Mouse (Mus musculus): ENCODE results near the gene Bcl2l12. TPM values are rescaled to one million over a fixed set of nuclear protein-coding genes. Genes with fewer than 3 reads are reported as not detected.

Bcl2l12 gene
- total and polyA plus RNA-seq, 2 experiments from 2014 or later: 22.0 to 25.5 TPM

DNA sequence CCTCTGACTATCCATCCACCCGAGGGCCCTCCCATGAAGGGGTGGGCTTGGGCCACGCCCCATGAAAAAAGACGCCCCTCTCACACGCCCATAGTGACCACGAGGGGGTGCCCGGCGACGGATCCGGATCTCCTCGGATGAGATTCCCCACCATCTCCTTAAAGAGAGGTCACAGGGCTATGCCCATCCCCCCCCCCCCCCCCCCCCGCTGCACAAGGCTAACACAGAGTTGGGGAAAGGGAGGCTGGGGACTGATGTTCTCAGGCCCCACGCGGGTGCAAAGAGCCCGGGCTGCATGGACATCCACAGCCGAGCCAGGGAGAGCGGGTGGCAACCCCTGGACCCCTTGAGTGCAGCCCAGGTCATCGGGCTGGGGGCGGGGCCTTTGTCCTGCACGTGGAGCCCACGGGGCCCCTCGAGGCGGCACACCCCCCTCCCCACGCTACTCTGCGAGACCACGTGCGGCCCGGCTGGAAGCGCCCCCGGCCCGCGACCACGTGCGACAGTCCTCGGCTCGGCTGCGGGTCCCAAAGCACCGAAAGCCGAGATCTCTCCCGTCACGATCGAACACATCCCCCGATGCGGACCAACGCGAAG, 12.8 kb downstream of the Bcl2l12 start:
- H3K27ac ChIP-seq (ENCODE audit: low read depth): peak overlapping the region; percentile 96
- no peaks in the 10 kb centered on the region for H3K9me3 ChIP-seq (replicated peaks; ENCODE audit: control insufficient read depth, low read length)
- H3K4me2 ChIP-seq (ENCODE audit: low read depth, low read length): peak overlapping the region; percentile 96
- DNase-seq (ENCODE audit: low spot score): peak; percentile 66
- H3K9ac ChIP-seq (replicated peaks; ENCODE audit: low read depth, low read length): peak overlapping the region; percentile 91
- no peaks in the 10 kb centered on the region for H3K27me3 ChIP-seq (ENCODE audit: control insufficient read depth, insufficient read depth, low read length)
- peak overlapping the region; percentile 89 for H3K4me3 ChIP-seq (ENCODE audit: low read depth, low read length)
- under 1% methylated on average over 43 of the region's 45 CpGs for WGBS
- peaks cover 20% of the 10 kb centered on the region for H3K36me3 ChIP-seq (replicated peaks; ENCODE audit: control insufficient read depth, insufficient read depth, low read length)
- peaks cover 18% of the 10 kb centered on the region; the same call in 1 of the 2 replicates for H3K4me1 ChIP-seq (ENCODE audit: control insufficient read depth, insufficient read depth)
- TF ChIP-seq CTCF (IDR thresholded peaks at IDR 0.05; ENCODE audit: low read depth): peak; percentile 37
- TF ChIP-seq EP300 (IDR thresholded peaks at IDR 0.05; ENCODE audit: low read depth): no peak; the same call in 1 of the 2 replicates
- peak; percentile 3 for ATAC-seq (ENCODE audit: insufficient read depth, low read depth)

DNA sequence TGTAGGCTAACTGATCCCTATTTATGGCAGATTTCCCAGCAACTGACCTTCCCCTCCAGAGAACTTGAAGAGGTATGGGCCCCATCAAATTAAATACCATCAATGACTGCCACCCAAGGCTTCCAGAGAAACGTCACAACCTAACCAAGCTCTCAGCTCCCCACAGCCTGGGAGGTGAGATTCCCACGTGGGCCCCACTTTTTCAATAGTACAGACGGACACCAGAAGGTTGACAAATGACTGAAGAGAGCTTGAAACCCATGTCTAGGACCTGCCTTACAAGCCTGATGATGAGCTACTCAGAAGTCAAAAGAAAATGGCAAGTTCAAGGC, 13.7 kb downstream of the Bcl2l12 start:
- Histone ChIP-seq H3K4me2 (ENCODE audit: low read depth, low read length) (peak overlapping the region; percentile 96), H3K36me3 (replicated peaks; ENCODE audit: control insufficient read depth, insufficient read depth, low read length) (peaks cover 26% of the 10 kb centered on the region), H3K9me3 (replicated peaks; ENCODE audit: control insufficient read depth, low read length) (no peaks in the 10 kb centered on the region), H3K27me3 (ENCODE audit: control insufficient read depth, insufficient read depth, low read length) (no peaks in the 10 kb centered on the region), H3K27ac (ENCODE audit: low read depth) (peak overlapping the region; percentile 96), H3K9ac (replicated peaks; ENCODE audit: low read depth, low read length) (no peak overlapping the region; the same call in 1 of the 2 replicates), H3K4me3 (ENCODE audit: low read depth, low read length) (no peak overlapping the region), H3K4me1 (ENCODE audit: control insufficient read depth, insufficient read depth) (peaks cover 18% of the 10 kb centered on the region; the same call in 1 of the 2 replicates)
- DNase-seq (ENCODE audit: low spot score): no peak
- no peak for ATAC-seq (ENCODE audit: insufficient read depth, low read depth)
- WGBS: 39% methylated on average over 3 of the region's 3 CpGs
- TF ChIP-seq CTCF (IDR thresholded peaks at IDR 0.05; ENCODE audit: low read depth): no peak

DNA sequence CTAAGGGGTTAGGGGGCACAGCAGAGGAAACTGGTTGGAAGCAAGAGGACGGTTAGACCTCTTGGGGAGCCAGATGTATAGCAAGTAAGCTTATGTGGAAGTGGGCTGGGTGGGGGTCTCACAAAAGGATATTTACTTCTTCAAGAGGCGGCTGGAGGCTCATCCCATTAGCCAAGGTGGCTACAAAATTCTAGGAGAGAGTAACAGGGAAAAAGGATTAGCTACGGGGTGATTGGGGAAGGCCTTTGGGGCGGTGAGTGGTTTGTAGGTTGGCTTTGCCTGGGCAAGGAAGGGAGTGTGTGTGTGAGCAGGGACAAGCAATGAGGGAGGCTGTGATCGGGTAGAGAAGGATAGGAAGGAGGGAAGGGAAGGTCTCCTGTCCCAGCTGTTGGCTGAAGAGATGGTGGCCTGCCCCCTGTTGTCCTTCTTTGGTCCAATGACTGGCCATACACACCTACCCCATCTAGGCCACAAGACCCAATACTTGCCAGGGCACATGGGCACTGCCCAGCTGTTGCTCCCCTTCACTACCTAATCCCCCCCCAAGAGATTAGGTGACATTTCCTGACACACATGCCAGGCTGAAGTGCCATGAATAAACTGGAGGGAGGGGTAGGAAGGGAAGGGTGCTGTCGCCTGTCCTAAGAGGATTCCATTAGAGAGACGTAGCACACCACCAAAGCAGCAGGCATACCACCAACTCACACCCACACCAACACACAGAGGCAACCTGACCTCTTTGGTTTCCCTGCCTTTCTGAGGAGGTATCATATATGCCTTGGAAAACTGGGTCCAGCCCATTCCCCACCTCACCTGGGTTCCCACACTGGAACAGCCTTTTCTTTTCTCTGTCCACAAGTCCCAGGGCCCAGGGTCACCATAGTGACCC, 14.3 kb downstream of the Bcl2l12 start:
- H3K4me3 ChIP-seq (ENCODE audit: low read depth, low read length): no peak overlapping the region
- ATAC-seq (ENCODE audit: insufficient read depth, low read depth): no peak
- no peaks in the 10 kb centered on the region for H3K9me3 ChIP-seq (replicated peaks; ENCODE audit: control insufficient read depth, low read length)
- no peak overlapping the region for H3K9ac ChIP-seq (replicated peaks; ENCODE audit: low read depth, low read length)
- no peaks in the 10 kb centered on the region for H3K27me3 ChIP-seq (ENCODE audit: control insufficient read depth, insufficient read depth, low read length)
- DNase-seq (ENCODE audit: low spot score): no peak
- H3K4me2 ChIP-seq (ENCODE audit: low read depth, low read length): no peak overlapping the region
- H3K36me3 ChIP-seq (replicated peaks; ENCODE audit: control insufficient read depth, insufficient read depth, low read length): peaks cover 32% of the 10 kb centered on the region
- H3K4me1 ChIP-seq (ENCODE audit: control insufficient read depth, insufficient read depth): peaks cover 18% of the 10 kb centered on the region; the same call in 1 of the 2 replicates
- TF ChIP-seq EP300 (IDR thresholded peaks at IDR 0.05; ENCODE audit: low read depth) (no peak), CTCF (IDR thresholded peaks at IDR 0.05; ENCODE audit: low read depth) (0 out of 2 replicates have a peak, but pooled peaks have one; percentile 5)
- WGBS: 58% methylated on average over 7 of the region's 7 CpGs
- 0 out of 2 replicates have a peak overlapping the region, but pooled peaks have one; percentile 96 for H3K27ac ChIP-seq (ENCODE audit: low read depth)

DNA sequence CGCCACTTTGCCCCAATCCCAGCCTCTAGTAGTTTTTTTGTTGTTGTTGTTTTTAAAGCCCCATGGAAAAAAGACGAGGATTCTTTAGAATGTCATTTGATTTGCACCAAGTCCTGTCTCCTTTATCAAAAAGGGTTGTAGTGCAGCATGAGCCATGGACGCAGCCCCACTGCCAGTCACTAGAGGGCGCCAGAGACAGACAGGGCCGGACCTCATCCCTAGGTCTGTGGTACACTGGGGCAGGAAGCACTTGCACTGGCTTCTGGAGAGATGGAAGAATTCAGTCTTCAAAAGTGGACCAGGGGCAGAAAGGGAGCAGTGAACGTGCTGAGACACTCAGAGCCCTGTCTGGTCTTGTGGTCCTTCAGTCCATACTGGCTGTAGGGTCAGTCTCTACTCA, 15.4 kb downstream of the Bcl2l12 start:
- Histone ChIP-seq H3K27me3 (ENCODE audit: control insufficient read depth, insufficient read depth, low read length) (no peaks in the 10 kb centered on the region), H3K27ac (ENCODE audit: low read depth) (no peak overlapping the region), H3K4me3 (ENCODE audit: low read depth, low read length) (no peak overlapping the region), H3K36me3 (replicated peaks; ENCODE audit: control insufficient read depth, insufficient read depth, low read length) (peaks cover 43% of the 10 kb centered on the region), H3K4me2 (ENCODE audit: low read depth, low read length) (no peak overlapping the region), H3K4me1 (ENCODE audit: control insufficient read depth, insufficient read depth) (peaks cover 16% of the 10 kb centered on the region; the same call in 1 of the 2 replicates), H3K9me3 (replicated peaks; ENCODE audit: control insufficient read depth, low read length) (no peaks in the 10 kb centered on the region), H3K9ac (replicated peaks; ENCODE audit: low read depth, low read length) (no peak overlapping the region)
- DNase-seq (ENCODE audit: low spot score) (peak; percentile 71), ATAC-seq (ENCODE audit: insufficient read depth, low read depth) (no peak)
- peak; percentile 94 for TF ChIP-seq CTCF (IDR thresholded peaks at IDR 0.05; ENCODE audit: low read depth)
- TF ChIP-seq EP300 (IDR thresholded peaks at IDR 0.05; ENCODE audit: low read depth): no peak
- WGBS: 29% methylated on average over 6 of the region's 6 CpGs

DNA sequence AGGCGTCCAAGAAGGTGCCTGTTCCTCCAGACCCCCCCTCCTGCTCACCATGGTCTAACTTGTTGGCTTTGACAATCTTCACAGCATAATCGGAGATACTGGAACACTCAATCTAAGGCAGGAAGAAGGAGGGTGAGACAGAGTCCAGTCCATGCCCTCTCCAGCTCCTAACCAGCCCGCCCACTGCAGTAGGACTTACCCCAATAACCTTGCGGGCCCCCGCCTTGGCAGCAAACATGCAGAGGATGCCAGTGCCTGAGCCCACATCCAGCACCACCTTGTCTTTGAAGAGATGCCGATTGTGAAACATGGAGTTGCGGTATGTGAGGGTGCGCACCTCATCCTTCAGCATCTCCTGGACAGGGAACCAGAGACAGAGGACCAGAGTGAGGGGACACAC, 17.0 kb downstream of the Bcl2l12 start:
- ATAC-seq (ENCODE audit: insufficient read depth, low read depth): no peak
- Histone ChIP-seq H3K4me3 (ENCODE audit: low read depth, low read length) (no peak overlapping the region), H3K36me3 (replicated peaks; ENCODE audit: control insufficient read depth, insufficient read depth, low read length) (peaks cover 58% of the 10 kb centered on the region), H3K27ac (ENCODE audit: low read depth) (no peak overlapping the region), H3K9ac (replicated peaks; ENCODE audit: low read depth, low read length) (no peak overlapping the region), H3K4me2 (ENCODE audit: low read depth, low read length) (no peak overlapping the region), H3K27me3 (ENCODE audit: control insufficient read depth, insufficient read depth, low read length) (no peaks in the 10 kb centered on the region), H3K4me1 (ENCODE audit: control insufficient read depth, insufficient read depth) (0 out of 2 replicates have a peak, but pooled peaks cover 12% of the 10 kb centered on the region), H3K9me3 (replicated peaks; ENCODE audit: control insufficient read depth, low read length) (no peaks in the 10 kb centered on the region)
- WGBS: 95% methylated on average over 8 of the region's 8 CpGs
- DNase-seq (ENCODE audit: low spot score): no peak
- TF ChIP-seq CTCF (IDR thresholded peaks at IDR 0.05; ENCODE audit: low read depth): no peak
- TF ChIP-seq EP300 (IDR thresholded peaks at IDR 0.05; ENCODE audit: low read depth): no peak

All from heart, postnatal 0 days (tissue).